Mouse (Mus musculus) cerebellum, postnatal 10 days (tissue): ENCODE data around the gene Vwce.

Source experiments
- DNase-seq, 2 experiments: peaks; one replicate each; pipeline ENCODE4 v3.0.0; 2021; ENCODE audit warnings: mixed read lengths in 2 of 2

The Vwce gene

DNA sequence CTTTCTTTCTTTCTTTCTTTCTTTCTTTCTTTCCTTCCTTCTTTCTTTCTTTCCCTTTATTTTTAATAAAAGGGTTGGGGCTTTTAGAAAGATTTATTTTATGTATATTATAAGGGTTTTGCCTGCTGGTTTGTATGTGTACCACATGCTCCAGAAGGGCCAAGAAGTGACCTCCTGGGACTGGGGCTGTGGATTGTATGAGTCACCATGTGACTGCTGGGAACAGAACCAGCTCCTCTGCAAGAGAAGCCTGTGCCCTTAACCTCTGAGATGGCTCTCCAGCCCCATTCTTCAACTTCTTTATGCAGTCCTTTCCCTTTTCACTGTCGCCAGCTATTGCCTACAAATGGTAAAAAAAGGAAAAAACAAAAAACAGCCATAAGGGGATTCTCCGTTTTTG, 11.6 kb downstream of the Vwce start:
- DNase-seq = no peak

DNA sequence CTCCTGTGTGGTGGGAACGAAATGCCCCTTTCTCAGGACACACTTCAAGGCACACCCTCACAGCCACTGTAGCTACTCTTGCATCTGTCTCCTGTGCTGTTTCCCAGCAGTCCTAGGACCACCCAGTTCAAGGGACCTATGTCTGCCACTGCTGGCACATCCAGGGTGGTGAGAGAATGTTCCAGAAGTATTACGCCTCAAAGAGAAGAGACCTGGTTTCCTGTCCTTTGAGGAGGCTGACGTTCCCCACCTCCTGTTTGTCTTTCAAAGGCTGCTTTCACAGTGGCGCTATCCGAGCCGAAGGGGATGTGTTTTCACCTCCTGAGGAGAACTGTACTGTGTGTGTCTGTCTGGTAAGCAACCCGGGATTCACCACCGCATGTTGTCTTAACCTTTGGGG, 14.1 kb downstream of the Vwce start:
- no peak for DNase-seq

DNA sequence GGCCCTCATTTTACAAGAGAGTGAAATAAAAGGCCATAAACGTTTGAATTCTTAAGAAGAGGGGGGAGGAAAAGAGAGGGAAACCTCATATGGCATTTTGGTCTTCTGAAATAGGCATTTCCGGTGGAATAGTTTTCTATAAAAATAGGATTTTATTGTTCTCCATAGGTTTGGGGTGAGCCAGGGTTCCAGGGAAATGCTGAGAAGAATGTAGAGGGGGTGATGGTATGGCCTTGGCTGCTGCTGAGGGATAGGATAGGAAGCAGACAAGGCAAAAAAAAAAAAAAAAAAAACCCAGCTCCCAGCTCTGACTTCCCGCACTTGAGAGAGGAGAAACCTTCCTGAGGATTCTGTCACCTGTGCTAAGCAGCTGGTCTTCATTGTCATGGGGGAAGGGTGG, 22.0 kb downstream of the Vwce start:
- no peak for DNase-seq

DNA sequence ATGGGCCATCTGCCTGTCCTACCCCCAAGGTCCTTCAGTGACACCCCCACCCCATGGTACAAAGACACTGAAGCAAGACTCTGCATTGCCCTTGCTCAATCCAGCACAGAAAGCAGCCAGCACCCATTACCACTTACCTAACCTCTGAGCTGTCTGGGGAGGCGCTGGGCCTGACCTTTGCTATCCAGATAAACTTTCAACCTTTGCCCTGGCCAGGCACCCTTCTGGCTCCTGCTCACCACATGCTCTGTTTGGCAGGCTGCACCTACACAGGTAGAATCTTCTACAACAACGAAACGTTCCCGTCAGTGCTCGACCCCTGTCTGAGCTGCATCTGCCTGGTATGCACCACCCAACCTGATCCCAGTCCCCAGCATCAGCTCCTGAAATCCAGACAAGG, 23.7 kb downstream of the Vwce start:
- no peak for DNase-seq

- DNase-seq = no peak
Observed at GRCm38 (mm10) chr19:10658406-10658805, 24.4 kb downstream of the Vwce start.

DNA sequence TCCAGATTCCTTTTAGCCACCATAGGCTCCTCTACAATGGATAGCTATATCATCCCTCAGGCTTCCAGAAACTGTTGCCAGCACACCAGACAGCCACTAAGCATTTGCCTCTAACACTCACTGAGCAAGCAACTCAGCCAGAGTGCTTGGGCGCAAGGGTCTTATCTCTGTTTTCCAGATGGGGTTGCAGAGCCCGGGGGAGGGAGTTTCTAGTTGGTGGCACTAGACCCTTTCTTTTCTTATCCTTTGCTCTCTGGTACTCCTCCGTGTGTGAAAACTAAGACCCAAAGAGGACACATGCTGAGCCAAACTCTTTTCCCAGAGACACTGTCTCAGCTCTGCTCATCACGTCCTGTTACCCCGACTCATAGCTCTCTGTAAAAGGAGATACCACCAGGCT, 27.4 kb downstream of the Vwce start:
- no peak for DNase-seq

DNA sequence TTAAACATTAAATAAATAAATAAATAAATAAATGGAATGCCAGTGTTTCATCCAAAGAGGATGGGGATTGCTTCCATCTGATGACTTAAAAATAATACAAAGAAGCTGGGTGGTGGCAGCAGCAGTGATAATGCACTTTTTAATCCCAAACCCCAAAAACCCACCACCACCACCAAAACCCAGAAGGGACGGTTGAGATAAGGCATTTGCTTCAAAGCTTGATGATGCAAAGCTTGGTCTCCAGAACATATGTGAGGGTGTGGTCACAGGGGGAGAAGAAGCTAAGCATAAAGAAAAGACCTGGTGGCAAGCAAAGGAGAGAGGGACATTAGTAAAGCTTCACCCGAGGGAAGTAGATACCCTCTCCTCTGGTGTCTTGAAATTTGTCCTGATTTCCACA, 27.9 kb downstream of the Vwce start:
- DNase-seq = no peak

DNA sequence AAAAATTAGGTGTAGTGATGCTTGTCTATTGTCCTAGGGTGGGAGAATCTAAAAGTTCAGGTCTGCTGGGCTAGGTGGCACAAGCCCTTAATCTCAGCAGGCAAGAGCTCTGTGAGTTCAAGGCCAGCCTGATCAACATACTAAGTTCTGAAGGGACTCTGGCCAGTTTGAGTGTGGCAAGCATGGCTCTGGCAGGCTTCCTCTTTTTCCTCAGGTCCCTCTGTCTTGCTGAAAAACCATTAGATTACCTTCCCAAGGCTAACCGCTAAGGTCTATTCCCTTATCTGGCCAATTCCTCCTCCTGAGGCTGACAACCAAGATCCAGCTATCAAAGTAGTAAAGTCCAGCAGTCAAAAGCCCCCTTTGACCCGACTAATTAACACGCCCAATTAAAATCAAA, 28.7 kb downstream of the Vwce start:
- no peak for DNase-seq

- DNase-seq = no peak
Observed at GRCm38 (mm10) chr19:10665093-10665492, 31.1 kb downstream of the Vwce start.

DNA sequence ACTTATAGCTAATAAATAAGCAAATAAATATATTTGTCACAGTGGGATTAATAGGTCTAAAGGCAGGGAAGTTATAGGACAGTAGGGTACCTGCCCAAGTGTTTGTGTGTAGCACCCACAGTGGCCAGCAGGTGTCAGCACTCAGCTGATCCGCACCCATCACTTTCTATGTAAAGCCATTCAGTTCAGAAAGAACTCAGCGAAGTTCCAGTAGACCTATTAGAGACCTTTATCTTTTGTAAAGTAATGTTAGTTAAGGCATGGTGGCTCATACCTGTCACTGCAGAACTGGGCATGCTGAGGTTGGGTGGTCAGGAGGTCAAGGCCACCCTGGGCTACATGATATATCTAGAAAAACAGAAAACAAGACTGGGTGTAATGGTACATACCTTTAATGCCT, 31.5 kb downstream of the Vwce start:
- DNase-seq = peak; percentile 86 to 89

DNA sequence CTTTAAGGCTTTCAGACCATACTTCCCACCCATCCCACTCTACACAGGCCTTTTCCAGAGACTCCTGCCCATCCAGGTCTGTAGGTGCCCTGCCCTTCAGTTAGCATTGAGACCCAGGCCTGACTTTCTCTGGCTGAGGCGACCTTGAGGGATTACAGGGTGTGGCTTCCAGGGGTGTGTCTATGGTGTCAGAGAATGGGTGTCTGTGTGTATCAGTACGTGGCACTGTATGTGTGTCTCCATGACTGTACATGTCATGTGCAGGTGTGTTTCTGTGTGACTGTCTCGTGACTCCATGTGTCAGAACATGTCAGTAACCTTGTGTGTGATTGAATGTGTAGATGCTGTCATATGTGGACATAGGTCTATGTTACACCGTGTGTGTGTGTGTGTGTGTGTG, 37.3 kb downstream of the Vwce start:
- no peak for DNase-seq

DNA sequence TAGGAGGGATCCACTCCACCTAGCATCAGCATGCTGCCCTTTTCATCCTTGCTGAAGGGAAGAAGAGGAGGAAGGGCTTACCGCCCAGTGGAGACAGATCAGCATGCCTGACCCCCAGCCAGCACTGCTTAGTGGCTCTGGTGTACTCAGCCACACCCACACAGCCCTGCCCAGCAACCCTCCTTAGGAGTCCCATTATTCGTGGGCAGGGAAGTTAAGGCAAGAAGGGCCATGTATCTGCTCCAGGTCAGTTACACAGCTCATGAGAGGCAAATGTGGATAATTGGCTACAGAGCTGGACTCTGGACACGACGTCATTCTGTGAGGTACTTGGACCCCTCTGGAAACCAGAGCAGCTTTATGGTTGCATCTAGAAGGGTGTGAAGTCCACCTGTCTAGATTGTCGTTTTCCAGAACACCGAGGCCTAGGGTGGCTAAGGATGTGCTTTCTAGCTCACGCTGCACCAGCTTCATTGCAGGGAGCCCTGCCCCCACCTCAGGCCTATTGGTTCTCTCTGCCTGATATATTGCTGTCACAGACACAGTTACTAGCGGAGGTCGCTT, 37.9 kb downstream of the Vwce start:
- DNase-seq = no peak

- DNase-seq = no peak
Observed at GRCm38 (mm10) chr19:10673275-10673674, 39.3 kb downstream of the Vwce start.

- no peak for DNase-seq
Observed at GRCm38 (mm10) chr19:10676656-10677055, 42.6 kb downstream of the Vwce start.

- DNase-seq = peak; percentile 97 to 99
Observed at GRCm38 (mm10) chr19:10677915-10678771, 44.1 kb downstream of the Vwce start, which contains the start of gene Pga5. Pga5 (minus strand) TSS chr19:10678071.

- DNase-seq = no peak
Observed at GRCm38 (mm10) chr19:10678772-10679067, 44.7 kb downstream of the Vwce start.

DNA sequence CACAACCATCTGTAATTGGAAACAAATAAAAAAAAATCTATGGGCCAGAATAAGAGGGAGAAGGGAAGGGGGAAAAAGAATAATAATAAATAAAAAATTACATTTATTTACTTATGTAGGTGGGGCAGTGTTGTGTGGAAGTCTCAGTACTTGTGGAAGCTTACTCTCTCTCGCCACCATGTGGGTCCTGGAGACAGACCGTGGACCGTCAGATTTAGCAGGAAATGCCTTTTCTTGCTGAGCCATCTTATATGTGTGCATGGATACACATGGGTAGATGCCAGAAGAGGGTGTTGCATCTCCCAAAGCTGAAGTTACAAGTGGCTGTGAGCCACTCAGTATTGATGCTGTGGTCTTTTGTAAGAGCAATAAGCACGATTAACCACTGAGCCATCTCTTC, 47.6 kb downstream of the Vwce start:
- DNase-seq = no peak

DNA sequence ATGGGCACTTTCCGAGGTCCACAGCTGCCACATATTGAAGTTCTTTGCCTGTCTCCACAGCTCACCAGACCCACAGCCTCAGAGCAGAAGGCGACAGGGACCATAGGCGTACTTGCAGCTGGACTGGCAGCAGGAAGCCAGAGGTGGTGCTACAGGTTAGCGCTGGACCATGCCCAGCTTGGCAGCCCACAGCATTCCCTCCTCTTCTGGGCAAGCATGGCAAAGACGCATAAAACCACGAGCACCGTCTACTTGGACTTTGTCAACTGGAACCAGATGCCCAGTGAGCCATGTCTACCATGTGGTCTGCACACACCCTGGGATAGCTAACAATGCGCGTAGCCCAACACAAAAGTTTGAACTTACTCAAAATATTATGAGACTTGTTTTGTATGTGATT, 51.1 kb downstream of the Vwce start:
- DNase-seq = no peak

GRCm38 (mm10) chr19:10685727-10686126, 51.7 kb downstream of the Vwce start:
- DNase-seq = no peak

- DNase-seq = peak; percentile 99
Observed at GRCm38 (mm10) chr19:10688537-10689352, 54.7 kb downstream of the Vwce start, which contains the start of gene Vps37c. Vps37c (plus strand) TSS chr19:10688735.

GRCm38 (mm10) chr19:10689470-10690166, 55.6 kb downstream of the Vwce start:
- no peak for DNase-seq

GRCm38 (mm10) chr19:10690336-10690735, 56.3 kb downstream of the Vwce start:
- DNase-seq = no peak

GRCm38 (mm10) chr19:10691121-10691520, 57.1 kb downstream of the Vwce start:
- no peak for DNase-seq
